Mouse (Mus musculus) liver, adult 2 months (tissue): ENCODE measurements around the gene Slc39a11. TPM values are rescaled to one million over a fixed set of nuclear protein-coding genes. Genes with fewer than 3 reads are reported as not detected.
"Not testable (repeated sequence)": the region's sequence is repeated elsewhere in the genome, so short reads cannot be mapped to it uniquely, and the experiment has no call there.

Experiments
- DNase-seq: peaks from one replicate; pipeline ENCODE4 v3.0.0-alpha.2; 2011; ENCODE audit warnings: low read depth, low spot score; ENCODE audit errors: extremely low read depth
- H3K27ac ChIP-seq: fragments of 200-500 bp; replicated peaks from 2 replicates; pipeline ENCODE4 v1.5.1; 2012; ENCODE audit warnings: low read depth, mild to moderate bottlenecking, control low read depth, inconsistent platforms, low read length; ENCODE audit not compliant: insufficient read depth
- H3K27me3 ChIP-seq: fragments of 200-500 bp; 2 replicates; pipeline ENCODE4 v1.6.1; 2012; ENCODE audit warnings: mild to moderate bottlenecking, moderate library complexity, low read length, inconsistent platforms; ENCODE audit not compliant: control insufficient read depth, insufficient read depth
- H3K36me3 ChIP-seq: fragments of 200-500 bp; 2 replicates; pipeline ENCODE4 v1.6.1; 2012; ENCODE audit warnings: low read length, inconsistent platforms; ENCODE audit not compliant: control insufficient read depth, insufficient read depth
- H3K4me1 ChIP-seq: fragments of 200-500 bp; 2 replicates; pipeline ENCODE4 v1.6.1; 2011; ENCODE audit warnings: low read length; ENCODE audit not compliant: control insufficient read depth, insufficient read depth
- H3K4me3 ChIP-seq: fragments of 200-500 bp; 2 replicates; pipeline ENCODE4 v1.5.1; 2011; ENCODE audit warnings: low read depth, mild to moderate bottlenecking, control low read depth, low read length, moderate library complexity; ENCODE audit not compliant: insufficient read depth
- H3K79me2 ChIP-seq: fragments of 200-500 bp; 2 replicates; pipeline ENCODE4 v1.6.1; 2012; ENCODE audit warnings: inconsistent platforms, mild to moderate bottlenecking, low read length, moderate library complexity; ENCODE audit not compliant: control insufficient read depth, insufficient read depth
- H3K9ac ChIP-seq: fragments of 200-500 bp; 2 replicates; pipeline ENCODE4 v1.6.1; 2012; ENCODE audit warnings: low read depth, mild to moderate bottlenecking, control low read depth, inconsistent platforms, low read length
- CTCF ChIP-seq: fragments of 200-500 bp; IDR thresholded peaks from 2 replicates; pipeline ENCODE4 v1.5.1; 2011; ENCODE audit warnings: low read depth, low read length, control low read depth
- POLR2A ChIP-seq: fragments of 200-500 bp; IDR thresholded peaks from 2 replicates; pipeline ENCODE4 v1.6.1; 2011; ENCODE audit warnings: low read length, control low read depth; ENCODE audit not compliant: insufficient read depth; ENCODE audit errors: extremely low read depth
- WGBS: fragments of 180-500 bp; shearing (Covaris S2); methylation state at CpG from one replicate; pipeline ENCODE4 v1.1.7; 2018; 5-methylcytosine and 5-hydroxymethylcytosine counted together
- polyA plus RNA-seq: library from polyadenylated mRNA; depleted of rRNA; stranded (reverse); fragments of >200 nt; gene quantifications from 2 replicates; pipeline ENCODE4 v1.2.3, GENCODE M21; 2012
- total RNA-seq: library from RNA; depleted of rRNA; stranded (reverse); fragments of >200 nt; gene quantifications from 2 replicates; pipeline ENCODE4 v1.2.3, GENCODE M21; 2014

Slc39a11 gene
- total and polyA plus RNA-seq, 2 experiments = 18.8 to 22.8 TPM

DNA sequence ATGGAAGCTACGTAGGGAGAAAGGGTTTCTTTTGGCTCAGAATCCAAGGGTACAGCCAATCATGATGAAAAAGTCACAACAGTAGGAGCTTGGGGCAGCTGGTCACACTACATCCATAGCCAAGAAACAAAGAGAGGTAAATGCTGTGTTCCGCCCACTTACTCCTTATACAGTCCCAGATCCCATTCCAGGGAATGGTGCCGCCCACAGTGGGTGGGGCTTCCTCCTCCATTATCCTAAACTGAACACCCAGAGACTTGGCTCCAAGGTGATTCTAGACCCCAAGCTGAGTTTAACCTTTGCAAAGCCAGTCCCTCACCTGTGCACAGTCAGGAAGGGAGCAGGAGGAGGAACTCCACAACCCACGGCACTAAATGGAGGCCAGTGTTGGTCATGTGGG is 72.7 kb downstream of the Slc39a11 start:
- Histone ChIP-seq H3K79me2 (no peaks in the 10 kb centered on the region), H3K27ac (no peak overlapping the region), H3K4me1 (no peaks in the 10 kb centered on the region; the same call in 1 of the 2 replicates), H3K27me3 (no peaks in the 10 kb centered on the region), H3K9ac (no peak overlapping the region), H3K4me3 (no peak overlapping the region), H3K36me3 (no peaks in the 10 kb centered on the region)
- 91% methylated on average over 4 of the region's 4 CpGs for WGBS
- TF ChIP-seq POLR2A (no peak), CTCF (no peak)
- DNase-seq = no peak

DNA sequence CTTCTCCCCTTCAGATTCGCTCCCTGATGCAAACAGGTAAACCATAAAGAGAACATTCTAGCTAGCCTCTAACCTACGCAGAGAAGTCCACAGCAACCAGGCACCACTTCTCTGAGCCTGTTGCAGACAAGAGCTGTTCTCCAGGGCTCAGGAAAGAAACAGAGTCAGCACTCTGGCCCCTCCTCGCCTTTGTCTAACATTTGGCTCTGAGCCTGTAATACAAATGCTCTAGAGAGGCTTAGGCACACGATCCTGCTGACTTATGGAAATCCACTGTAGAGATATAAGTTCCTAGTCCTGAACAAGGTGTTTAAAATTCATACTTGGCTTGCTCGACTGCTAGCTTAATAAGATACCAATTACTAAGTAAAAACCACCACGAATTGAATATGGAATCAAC is 77.2 kb downstream of the Slc39a11 start:
- Histone ChIP-seq H3K36me3 (no peaks in the 10 kb centered on the region), H3K4me3 (no peak overlapping the region), H3K27me3 (no peaks in the 10 kb centered on the region), H3K27ac (no peak overlapping the region), H3K4me1 (no peaks in the 10 kb centered on the region; the same call in 1 of the 2 replicates), H3K9ac (no peak overlapping the region), H3K79me2 (no peaks in the 10 kb centered on the region)
- WGBS = 80% methylated on average over 6 of the region's 6 CpGs
- TF ChIP-seq POLR2A (no peak), CTCF (no peak)
- DNase-seq = no peak

DNA sequence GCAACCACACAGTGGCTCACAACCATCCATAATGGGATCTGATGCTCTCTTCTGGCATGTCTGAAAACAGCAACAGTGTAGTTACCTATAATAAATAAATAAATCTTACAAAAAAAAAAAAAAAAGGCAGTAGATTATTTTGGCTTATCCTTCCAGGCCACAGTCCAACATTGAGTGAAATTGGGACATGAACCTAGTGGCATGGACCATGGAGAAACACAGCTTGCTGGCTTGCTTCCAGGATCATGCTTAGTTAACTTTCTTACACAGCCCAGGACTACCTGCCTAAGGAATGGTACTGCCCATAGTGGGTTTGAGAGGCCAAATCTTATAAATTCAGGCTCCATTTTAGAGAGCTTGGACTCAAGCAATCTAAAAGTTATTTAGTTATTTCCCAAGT is 78.3 kb downstream of the Slc39a11 start:
- Histone ChIP-seq H3K9ac (no peak overlapping the region), H3K4me3 (no peak overlapping the region), H3K79me2 (no peaks in the 10 kb centered on the region), H3K4me1 (no peaks in the 10 kb centered on the region; the same call in 1 of the 2 replicates), H3K27me3 (no peaks in the 10 kb centered on the region), H3K36me3 (no peaks in the 10 kb centered on the region), H3K27ac (no peak overlapping the region)
- peak; percentile 53 for DNase-seq
- no peak for TF ChIP-seq CTCF
- no peak for TF ChIP-seq POLR2A

DNA sequence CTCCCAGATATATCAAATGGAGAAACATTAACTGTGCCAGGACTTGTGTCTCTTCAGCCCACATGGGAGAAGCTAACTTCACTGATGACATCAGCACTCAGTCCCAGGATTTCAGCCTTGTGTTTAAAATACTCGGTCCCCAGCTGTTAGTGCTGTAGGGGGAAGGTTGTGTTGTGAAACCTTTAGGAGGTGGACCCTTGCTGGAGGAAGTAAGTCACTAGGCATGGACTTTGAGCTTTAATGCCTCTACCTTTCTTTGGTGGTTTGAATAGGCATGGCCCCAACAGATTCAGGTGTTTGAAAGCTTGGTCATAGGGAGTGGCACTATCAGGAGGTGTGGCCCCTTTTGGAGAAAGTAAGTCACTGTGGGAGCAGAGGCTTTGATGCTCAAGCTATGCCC is 80.9 kb downstream of the Slc39a11 start:
- peaks cover 4% of the 10 kb centered on the region; the same call in 1 of the 2 replicates for H3K4me1 ChIP-seq
- no peak for TF ChIP-seq CTCF
- TF ChIP-seq POLR2A = no peak
- H3K4me3 ChIP-seq = no peak overlapping the region
- H3K79me2 ChIP-seq = peaks cover 5% of the 10 kb centered on the region; the same call in 1 of the 2 replicates
- WGBS = 49% methylated on average over 1 of the region's 1 CpGs
- no peaks in the 10 kb centered on the region for H3K36me3 ChIP-seq
- no peak for DNase-seq
- no peak overlapping the region for H3K27ac ChIP-seq
- no peaks in the 10 kb centered on the region for H3K27me3 ChIP-seq
- H3K9ac ChIP-seq = no peak overlapping the region

DNA sequence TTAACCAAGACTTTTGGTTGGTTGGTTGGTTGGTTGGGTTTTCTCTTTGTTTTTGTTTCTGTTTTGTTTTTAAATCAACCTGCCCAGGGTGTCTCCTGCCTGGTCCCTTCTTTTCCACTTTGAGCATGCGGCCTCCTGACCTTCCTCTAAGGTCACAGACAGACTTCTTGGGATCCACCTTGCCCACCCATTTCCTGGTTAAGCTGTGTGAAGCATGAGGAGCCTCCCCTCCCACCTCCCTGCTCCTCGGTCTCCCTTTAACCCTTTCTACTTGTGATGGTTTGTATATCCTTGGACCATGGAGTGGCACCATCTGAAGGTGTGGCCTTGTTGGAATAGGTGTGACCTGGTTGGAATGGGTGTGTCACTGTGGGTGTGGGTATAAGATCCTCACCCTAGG is 82.0 kb downstream of the Slc39a11 start:
- H3K4me3 ChIP-seq, H3K9ac ChIP-seq, DNase-seq, H3K4me1 ChIP-seq, H3K79me2 ChIP-seq, H3K36me3 ChIP-seq, H3K27me3 ChIP-seq, H3K27ac ChIP-seq: not testable (repeated sequence)
- WGBS = 97% methylated on average over 2 of the region's 2 CpGs

DNA sequence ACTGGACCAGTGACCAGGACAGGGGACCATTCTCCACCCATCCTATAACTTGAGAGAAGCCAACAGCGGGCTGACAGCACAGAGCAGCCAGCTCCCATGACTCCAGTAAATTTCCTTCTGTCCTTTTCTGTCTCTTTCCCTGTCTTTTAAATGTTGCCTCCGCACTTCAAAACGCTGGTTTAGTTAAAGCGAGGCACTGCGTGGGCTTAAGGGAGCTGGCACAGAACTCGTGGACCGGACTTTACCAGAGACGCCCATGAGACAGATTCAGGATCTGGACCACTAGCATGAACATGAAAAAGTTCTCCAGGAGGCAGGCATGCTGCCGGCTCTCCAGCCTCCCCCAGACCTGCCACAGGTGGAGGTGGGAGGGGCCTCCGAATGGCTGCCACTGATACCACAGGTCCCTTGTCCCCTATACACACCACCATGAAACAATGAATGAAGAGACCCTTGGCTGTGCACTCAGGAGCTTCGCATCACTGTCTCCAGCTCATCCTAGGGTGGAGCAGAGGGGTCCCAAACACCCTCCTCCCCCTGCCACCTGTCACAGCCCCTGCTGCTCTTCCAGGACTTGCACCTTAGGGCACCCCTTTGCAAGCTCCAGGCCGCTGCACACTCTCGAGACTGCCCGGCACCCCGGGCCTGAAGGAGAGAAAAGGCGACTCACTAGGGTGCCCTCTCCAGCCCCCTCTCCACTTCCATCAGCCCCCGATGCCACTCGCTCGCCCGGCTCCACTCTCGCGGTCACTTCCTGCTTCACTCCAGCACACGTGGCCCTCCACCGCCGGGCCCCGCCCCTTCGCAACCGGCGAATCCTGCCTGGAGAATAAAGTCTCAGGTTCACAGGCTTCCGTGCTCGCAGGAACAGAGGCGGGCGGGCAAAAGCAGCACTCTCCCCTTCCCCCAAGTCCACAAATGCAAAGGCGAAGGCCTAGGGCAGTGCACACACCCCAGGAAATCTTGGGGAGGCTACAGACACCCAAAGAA is 84.6 kb downstream of the Slc39a11 start:
- WGBS = 9% methylated on average over 34 of the region's 34 CpGs
- TF ChIP-seq CTCF = no peak
- no peak for TF ChIP-seq POLR2A

More for the DNA sequence above, 84.6 kb downstream of the Slc39a11 start:
- peak overlapping the region; percentile 65 for H3K9ac ChIP-seq
- no peak overlapping the region for H3K27ac ChIP-seq
- peaks cover 4% of the 10 kb centered on the region; the same call in 1 of the 2 replicates for H3K4me1 ChIP-seq
- H3K27me3 ChIP-seq = no peaks in the 10 kb centered on the region
- peaks cover 5% of the 10 kb centered on the region; the same call in 1 of the 2 replicates for H3K79me2 ChIP-seq
- DNase-seq = peak; percentile 66
- H3K36me3 ChIP-seq = no peaks in the 10 kb centered on the region
- peak overlapping the region; percentile 83 for H3K4me3 ChIP-seq
